Mouse (Mus musculus) thymus, postnatal 25 days (tissue): Measurements from ENCODE around the gene B430305J03Rik.

Source experiments
- DNase-seq: peaks from one replicate; pipeline ENCODE4 v3.0.0; 2022

B430305J03Rik gene

GRCm38 (mm10) chr3:61348036-61348614 is 17.6 kb downstream of the B430305J03Rik start:
- no peak for DNase-seq

DNA sequence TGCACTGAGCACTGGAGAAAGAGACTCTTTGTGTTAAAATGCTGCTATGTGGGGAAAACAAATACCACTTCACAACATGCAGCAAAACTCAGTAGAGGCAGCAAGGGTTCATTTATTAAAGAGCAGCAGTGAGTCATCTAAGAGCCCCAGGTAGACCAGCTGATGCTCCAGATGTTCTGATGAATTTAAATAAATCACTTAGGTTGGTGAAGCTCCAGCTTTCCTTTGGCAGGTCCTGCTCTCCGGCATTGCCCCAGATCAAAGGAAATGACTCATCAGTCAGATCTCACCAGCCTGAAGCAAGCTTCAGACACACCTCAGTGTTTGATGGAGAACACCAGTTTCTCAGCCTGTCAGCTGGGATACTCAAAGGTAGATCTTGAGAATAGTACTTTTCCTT is 20.1 kb downstream of the B430305J03Rik start:
- DNase-seq = no peak

- DNase-seq = no peak
These were observed 21.7 kb downstream of the B430305J03Rik start for GRCm38 (mm10) chr3:61344031-61344430.

DNA sequence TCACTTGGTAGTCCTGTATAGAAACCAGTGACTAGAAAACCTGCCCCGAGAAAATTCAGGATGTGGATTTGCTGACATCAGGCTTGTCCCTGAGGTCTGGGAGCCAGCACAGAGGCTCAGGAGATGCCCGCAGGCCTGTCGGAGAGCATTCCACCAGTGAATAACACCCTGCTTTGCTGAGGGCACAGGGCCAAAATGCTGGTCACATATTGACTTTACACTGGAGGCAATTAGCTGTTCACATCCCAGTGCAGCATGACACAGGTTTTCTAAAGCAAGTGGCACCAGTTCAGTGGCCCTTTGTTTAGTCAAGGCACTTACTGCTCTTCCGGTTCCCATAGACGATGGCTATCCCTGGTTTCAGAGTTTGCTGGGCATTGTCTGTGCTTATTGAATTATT is 25.4 kb downstream of the B430305J03Rik start:
- DNase-seq = no peak

DNA sequence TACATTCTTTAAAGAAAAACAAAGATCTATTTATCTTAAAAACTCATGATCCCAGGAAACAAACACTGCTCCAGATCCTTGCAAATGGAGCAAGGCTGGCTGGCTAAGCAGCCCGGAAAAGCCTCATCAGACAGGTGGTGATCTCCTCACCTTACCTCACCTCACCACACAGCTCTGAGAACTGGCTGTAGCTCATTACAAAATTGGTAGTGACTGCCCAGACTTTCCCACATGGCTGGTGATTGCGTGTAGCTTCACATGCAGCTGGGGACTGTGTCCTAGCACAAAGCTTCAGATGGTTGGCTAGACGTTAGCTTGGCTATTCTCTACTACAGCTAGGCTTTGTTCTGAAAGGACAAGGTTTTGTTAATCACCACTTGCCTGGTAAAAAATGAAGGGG is 28.5 kb downstream of the B430305J03Rik start:
- DNase-seq = no peak

DNA sequence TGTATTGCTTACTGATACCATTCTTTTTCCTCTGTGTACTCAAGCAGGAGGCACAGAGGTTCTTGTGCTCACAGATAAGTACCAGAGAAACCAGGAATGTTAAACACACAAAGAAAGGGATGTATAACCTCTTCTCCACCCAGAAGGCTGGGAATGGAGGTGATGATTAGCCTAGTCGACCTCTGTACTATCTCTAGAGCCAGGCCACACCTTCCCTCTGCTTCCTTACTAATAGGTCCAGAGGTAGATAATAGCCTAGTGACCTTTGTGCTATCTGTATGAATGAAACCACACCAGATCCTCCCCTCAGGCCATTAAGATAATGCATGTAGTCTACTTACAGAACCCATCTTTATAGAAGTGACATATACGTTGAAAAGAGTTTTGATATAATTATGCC is 29.5 kb downstream of the B430305J03Rik start:
- no peak for DNase-seq

DNA sequence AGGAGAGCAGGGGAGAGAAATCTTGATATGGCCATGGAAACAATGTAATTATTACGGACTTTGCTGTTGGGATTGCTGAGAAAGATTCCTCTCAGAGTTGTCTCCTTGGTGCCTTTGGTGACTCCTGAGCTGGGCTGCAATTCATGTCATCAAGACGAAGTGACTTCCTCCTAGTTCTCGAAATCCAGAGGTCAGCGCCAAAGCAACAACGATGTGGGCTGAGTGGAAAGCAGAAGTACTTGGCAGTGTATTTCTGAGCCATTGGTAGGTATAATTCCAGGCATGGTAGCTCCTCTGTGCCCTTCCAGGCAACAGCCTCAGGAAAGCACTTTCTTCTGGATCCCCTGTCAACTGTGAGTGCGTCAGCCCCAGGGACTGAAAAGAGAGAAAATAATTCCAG is 44.1 kb downstream of the B430305J03Rik start:
- DNase-seq = no peak

- no peak for DNase-seq
These were observed 45.7 kb downstream of the B430305J03Rik start for GRCm38 (mm10) chr3:61320031-61320430.

GRCm38 (mm10) chr3:61315002-61315401 is 50.7 kb downstream of the B430305J03Rik start:
- no peak for DNase-seq
